Mouse (Mus musculus): ENCODE measurements around the gene Slc35d2. TPM values are rescaled to one million over a fixed set of nuclear protein-coding genes. Genes with fewer than 3 reads are reported as not detected.
A peak's percentile ranks its signal among the peaks of the same experiment; 100 is the strongest.

The Slc35d2 gene
- polyA plus RNA-seq, 1 experiment, result 0.79 TPM

DNA sequence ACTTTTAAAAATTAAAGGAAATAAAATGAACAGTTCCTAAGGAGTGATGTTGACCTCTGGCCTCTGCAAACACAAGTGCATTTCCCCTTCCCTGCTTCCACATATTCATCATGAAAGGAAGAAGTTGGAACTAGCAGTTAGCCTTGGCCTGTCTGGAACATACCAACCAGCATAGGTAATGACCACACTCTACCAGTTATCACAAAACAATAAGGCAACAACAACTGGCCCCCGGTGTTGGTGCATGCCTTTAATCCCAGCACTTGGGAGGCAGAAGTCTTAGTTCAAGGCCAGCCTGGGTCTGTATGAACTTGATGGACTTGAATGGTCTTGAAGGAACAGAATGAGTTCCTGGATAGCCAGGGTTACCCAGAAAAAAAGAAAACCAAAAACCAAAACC lies 18.7 kb downstream of the Slc35d2 start:
- no peaks in the 10 kb centered on the region for H3K36me3 ChIP-seq (ENCODE audit: control insufficient read depth, insufficient read depth, low read length)
- TF ChIP-seq CTCF (IDR thresholded peaks at IDR 0.05; ENCODE audit: control insufficient read depth, insufficient read depth, insufficient replicate concordance, low read depth, low read length) (no peak), POLR2A (IDR thresholded peaks at IDR 0.05; ENCODE audit: control insufficient read depth, low read depth, low read length) (no peak)

GRCm38 (mm10) chr13:64108381-64108850 lies 20.8 kb downstream of the Slc35d2 start:
- H3K4me1 ChIP-seq (ENCODE audit: control insufficient read depth, insufficient read depth, low read length), result no peaks in the 10 kb centered on the region
- TF ChIP-seq CTCF (IDR thresholded peaks at IDR 0.05; ENCODE audit: control insufficient read depth, insufficient read depth, insufficient replicate concordance, low read depth, low read length), result no peak
- H3K36me3 ChIP-seq (ENCODE audit: control insufficient read depth, insufficient read depth, low read length), result no peaks in the 10 kb centered on the region
- no peak overlapping the region for H3K4me3 ChIP-seq (ENCODE audit: control insufficient read depth, low read depth, low read length)
- no peak overlapping the region for H3K27ac ChIP-seq (ENCODE audit: control insufficient read depth, insufficient read depth, low read depth, low read length)
- no peaks in the 10 kb centered on the region for H3K27me3 ChIP-seq (ENCODE audit: control insufficient read depth, insufficient read depth, low read length)

More for the DNA sequence above, 18.7 kb downstream of the Slc35d2 start:
- no peaks in the 10 kb centered on the region for H3K4me1 ChIP-seq (ENCODE audit: control insufficient read depth, insufficient read depth, low read length)
- H3K4me3 ChIP-seq (ENCODE audit: control insufficient read depth, low read depth, low read length), result no peak overlapping the region
- H3K27ac ChIP-seq (ENCODE audit: control insufficient read depth, insufficient read depth, low read depth, low read length), result no peak overlapping the region
- no peaks in the 10 kb centered on the region for H3K27me3 ChIP-seq (ENCODE audit: control insufficient read depth, insufficient read depth, low read length)

DNA sequence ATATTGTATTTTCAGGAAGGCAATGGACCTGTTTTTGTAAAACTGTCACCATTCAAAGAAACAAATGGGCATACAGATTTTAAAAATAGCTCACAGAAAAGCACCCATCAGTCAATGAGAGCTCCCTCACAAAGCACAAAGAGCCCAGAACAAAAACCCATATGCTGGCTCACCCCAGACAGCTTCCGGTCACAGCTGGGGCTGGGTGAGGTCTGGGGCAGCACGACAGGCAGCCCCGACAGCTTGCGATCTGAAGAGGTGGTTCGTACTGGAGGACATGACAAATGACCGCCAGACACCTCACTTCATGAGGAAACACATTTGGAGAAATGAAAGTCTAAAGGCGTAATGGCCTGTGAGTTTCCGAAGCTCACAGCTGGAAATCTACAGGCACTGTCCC lies 21.6 kb downstream of the Slc35d2 start:
- Histone ChIP-seq H3K36me3 (ENCODE audit: control insufficient read depth, insufficient read depth, low read length) (no peaks in the 10 kb centered on the region), H3K4me3 (ENCODE audit: control insufficient read depth, low read depth, low read length) (no peak overlapping the region), H3K27me3 (ENCODE audit: control insufficient read depth, insufficient read depth, low read length) (no peaks in the 10 kb centered on the region), H3K27ac (ENCODE audit: control insufficient read depth, insufficient read depth, low read depth, low read length) (no peak overlapping the region), H3K4me1 (ENCODE audit: control insufficient read depth, insufficient read depth, low read length) (no peaks in the 10 kb centered on the region)
- no peak for TF ChIP-seq CTCF (IDR thresholded peaks at IDR 0.05; ENCODE audit: control insufficient read depth, insufficient read depth, insufficient replicate concordance, low read depth, low read length)
- TF ChIP-seq POLR2A (IDR thresholded peaks at IDR 0.05; ENCODE audit: control insufficient read depth, low read depth, low read length), result no peak

DNA sequence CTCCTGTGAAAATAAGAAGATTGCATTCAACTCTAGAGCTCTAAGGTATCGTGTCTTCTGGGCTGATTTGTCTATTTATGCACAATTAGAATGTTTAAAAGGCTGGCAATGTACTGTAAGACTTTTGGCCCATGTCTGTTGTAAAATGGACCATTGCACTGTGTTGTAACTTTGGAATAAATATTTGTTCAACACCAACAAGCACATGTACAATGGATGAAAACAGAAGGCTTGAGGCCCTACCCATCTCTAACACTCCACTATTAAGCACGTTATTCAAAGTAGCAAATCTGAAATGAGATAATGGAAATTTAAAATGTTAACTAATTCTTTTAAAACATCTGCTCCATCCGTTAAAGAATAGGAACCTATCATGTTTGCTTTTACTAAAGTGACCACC lies 22.1 kb downstream of the Slc35d2 start:
- no peaks in the 10 kb centered on the region for H3K36me3 ChIP-seq (ENCODE audit: control insufficient read depth, insufficient read depth, low read length)
- H3K27me3 ChIP-seq (ENCODE audit: control insufficient read depth, insufficient read depth, low read length), result no peaks in the 10 kb centered on the region
- H3K27ac ChIP-seq (ENCODE audit: control insufficient read depth, insufficient read depth, low read depth, low read length), result no peak overlapping the region
- no peak overlapping the region for H3K4me3 ChIP-seq (ENCODE audit: control insufficient read depth, low read depth, low read length)
- TF ChIP-seq POLR2A (IDR thresholded peaks at IDR 0.05; ENCODE audit: control insufficient read depth, low read depth, low read length) (no peak), CTCF (IDR thresholded peaks at IDR 0.05; ENCODE audit: control insufficient read depth, insufficient read depth, insufficient replicate concordance, low read depth, low read length) (no peak)
- H3K4me1 ChIP-seq (ENCODE audit: control insufficient read depth, insufficient read depth, low read length), result no peaks in the 10 kb centered on the region

GRCm38 (mm10) chr13:64105690-64106089 lies 23.5 kb downstream of the Slc35d2 start:
- H3K4me1 ChIP-seq (ENCODE audit: control insufficient read depth, insufficient read depth, low read length), result no peaks in the 10 kb centered on the region

GRCm38 (mm10) chr13:64100186-64100585 lies 29.0 kb downstream of the Slc35d2 start:
- Histone ChIP-seq H3K27ac (ENCODE audit: control insufficient read depth, insufficient read depth, low read depth, low read length) (peak overlapping the region; percentile 23; the same call in 1 of the 2 replicates), H3K27me3 (ENCODE audit: control insufficient read depth, insufficient read depth, low read length) (no peaks in the 10 kb centered on the region), H3K4me3 (ENCODE audit: control insufficient read depth, low read depth, low read length) (no peak overlapping the region), H3K4me1 (ENCODE audit: control insufficient read depth, insufficient read depth, low read length) (peaks cover 4% of the 10 kb centered on the region; the same call in 1 of the 2 replicates), H3K36me3 (ENCODE audit: control insufficient read depth, insufficient read depth, low read length) (no peaks in the 10 kb centered on the region)
- no peak for TF ChIP-seq CTCF (IDR thresholded peaks at IDR 0.05; ENCODE audit: control insufficient read depth, insufficient read depth, insufficient replicate concordance, low read depth, low read length)
- no peak for TF ChIP-seq POLR2A (IDR thresholded peaks at IDR 0.05; ENCODE audit: control insufficient read depth, low read depth, low read length)

More at GRCm38 (mm10) chr13:64105690-64106089, 23.5 kb downstream of the Slc35d2 start:
- H3K27me3 ChIP-seq (ENCODE audit: control insufficient read depth, insufficient read depth, low read length), result no peaks in the 10 kb centered on the region
- H3K27ac ChIP-seq (ENCODE audit: control insufficient read depth, insufficient read depth, low read depth, low read length), result no peak overlapping the region
- TF ChIP-seq CTCF (IDR thresholded peaks at IDR 0.05; ENCODE audit: control insufficient read depth, insufficient read depth, insufficient replicate concordance, low read depth, low read length) (no peak), POLR2A (IDR thresholded peaks at IDR 0.05; ENCODE audit: control insufficient read depth, low read depth, low read length) (no peak)
- no peaks in the 10 kb centered on the region for H3K36me3 ChIP-seq (ENCODE audit: control insufficient read depth, insufficient read depth, low read length)
- no peak overlapping the region for H3K4me3 ChIP-seq (ENCODE audit: control insufficient read depth, low read depth, low read length)

GRCm38 (mm10) chr13:64098992-64099391 lies 30.2 kb downstream of the Slc35d2 start:
- TF ChIP-seq POLR2A (IDR thresholded peaks at IDR 0.05; ENCODE audit: control insufficient read depth, low read depth, low read length), result no peak
- peak; percentile 52; the same call in 1 of the 2 replicates for TF ChIP-seq CTCF (IDR thresholded peaks at IDR 0.05; ENCODE audit: control insufficient read depth, insufficient read depth, insufficient replicate concordance, low read depth, low read length)
- no peaks in the 10 kb centered on the region for H3K27me3 ChIP-seq (ENCODE audit: control insufficient read depth, insufficient read depth, low read length)

DNA sequence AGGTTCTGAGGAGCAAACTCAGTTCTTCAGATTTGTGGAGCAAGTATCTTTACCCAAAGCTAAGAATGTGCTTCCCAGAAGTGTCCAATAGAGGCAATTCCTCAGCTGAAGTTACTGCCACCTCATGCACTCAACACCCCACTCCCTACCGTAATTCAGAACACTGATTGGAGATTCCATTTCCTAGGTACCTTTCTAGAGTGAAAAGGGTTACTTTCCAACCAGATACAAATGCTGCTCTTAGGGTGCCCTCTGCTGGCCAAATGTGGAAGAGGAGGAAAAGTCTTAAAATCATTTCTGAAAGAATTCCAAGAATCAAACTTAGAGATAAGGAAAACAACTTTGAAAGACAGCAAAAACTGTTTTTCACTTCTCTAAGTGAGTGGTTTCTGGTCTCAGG lies 35.8 kb downstream of the Slc35d2 start:
- TF ChIP-seq CTCF (IDR thresholded peaks at IDR 0.05; ENCODE audit: control insufficient read depth, insufficient read depth, insufficient replicate concordance, low read depth, low read length), result peak; percentile 34; the same call in 1 of the 2 replicates
- TF ChIP-seq POLR2A (IDR thresholded peaks at IDR 0.05; ENCODE audit: control insufficient read depth, low read depth, low read length), result no peak
- H3K27me3 ChIP-seq (ENCODE audit: control insufficient read depth, insufficient read depth, low read length), result no peaks in the 10 kb centered on the region
- no peak overlapping the region for H3K27ac ChIP-seq (ENCODE audit: control insufficient read depth, insufficient read depth, low read depth, low read length)
- no peak overlapping the region for H3K4me3 ChIP-seq (ENCODE audit: control insufficient read depth, low read depth, low read length)
- H3K4me1 ChIP-seq (ENCODE audit: control insufficient read depth, insufficient read depth, low read length), result no peaks in the 10 kb centered on the region
- no peaks in the 10 kb centered on the region for H3K36me3 ChIP-seq (ENCODE audit: control insufficient read depth, insufficient read depth, low read length)

More at GRCm38 (mm10) chr13:64098992-64099391, 30.2 kb downstream of the Slc35d2 start:
- no peak overlapping the region for H3K4me3 ChIP-seq (ENCODE audit: control insufficient read depth, low read depth, low read length)
- H3K4me1 ChIP-seq (ENCODE audit: control insufficient read depth, insufficient read depth, low read length), result peaks cover 4% of the 10 kb centered on the region; the same call in 1 of the 2 replicates
- no peaks in the 10 kb centered on the region for H3K36me3 ChIP-seq (ENCODE audit: control insufficient read depth, insufficient read depth, low read length)
- H3K27ac ChIP-seq (ENCODE audit: control insufficient read depth, insufficient read depth, low read depth, low read length), result peak overlapping the region; percentile 18; the same call in 1 of the 2 replicates
